Mouse (Mus musculus) heart, embryonic 13.5 days (tissue): ENCODE results near the gene Lrch1. TPM values are rescaled to one million over a fixed set of nuclear protein-coding genes. Genes with fewer than 3 reads are reported as not detected.

Experiments
- ATAC-seq: fragments of 200-750 bp; cut with Nextera tagmentation; 2 replicates; pipeline ENCODE4 v1.8.0; 2017; ENCODE audit warnings: moderate TSS enrichment; ENCODE audit not compliant: insufficient number of reproducible peaks, low FRiP score, low TSS enrichment; ENCODE audit errors: extremely low read depth
- H3K27ac ChIP-seq: fragments of 300-500 bp; sonication (generic); replicated peaks from 2 replicates; pipeline ENCODE4 v1.5.1; 2015; ENCODE audit warnings: moderate library complexity, mild to moderate bottlenecking, inconsistent platforms
- H3K27me3 ChIP-seq: fragments of 300-500 bp; sonication (generic); replicated peaks from 2 replicates; pipeline ENCODE4 v1.6.1; 2015; ENCODE audit warnings: mild to moderate bottlenecking, inconsistent platforms
- H3K36me3 ChIP-seq: fragments of 300-500 bp; sonication (generic); 2 replicates; pipeline ENCODE4 v1.6.1; 2015; ENCODE audit warnings: mild to moderate bottlenecking, inconsistent platforms
- H3K4me1 ChIP-seq: fragments of 300-500 bp; sonication (generic); 2 replicates; pipeline ENCODE4 v1.6.1; 2015; ENCODE audit warnings: inconsistent platforms
- H3K4me2 ChIP-seq: fragments of 300-500 bp; sonication (generic); 2 replicates; pipeline ENCODE4 v1.6.1; 2015; ENCODE audit warnings: inconsistent platforms, mild to moderate bottlenecking, moderate library complexity
- H3K4me3 ChIP-seq: fragments of 300-500 bp; sonication (generic); 2 replicates; pipeline ENCODE4 v1.5.1; 2015; ENCODE audit warnings: moderate library complexity, mild to moderate bottlenecking, inconsistent platforms
- H3K9ac ChIP-seq: fragments of 300-500 bp; sonication (generic); 2 replicates; pipeline ENCODE4 v1.6.1; 2015; ENCODE audit warnings: inconsistent platforms, mild to moderate bottlenecking, moderate library complexity
- H3K9me3 ChIP-seq: fragments of 300-500 bp; sonication (generic); 2 replicates; pipeline ENCODE4 v1.6.1; 2016; ENCODE audit warnings: inconsistent platforms
- WGBS: fragments of 180-500 bp; shearing (Covaris S2); methylation state at CpG from one replicate; pipeline ENCODE4 v1.1.7; 2015; ENCODE audit warnings: mixed read lengths; 5-methylcytosine and 5-hydroxymethylcytosine counted together
- polyA plus RNA-seq: library from polyadenylated mRNA; unstranded; fragments of >200 nt; fragmentation: Nextera tagmentation; extraction: Ambion mirVana; gene quantifications from 2 replicates; pipeline ENCODE4 v1.2.1, GENCODE M21; 2015

The Lrch1 gene
- polyA plus RNA-seq, 1 experiment from 2014 or later, result 9.1 TPM

- peak; percentile 99 for ATAC-seq
- Histone ChIP-seq H3K4me1 (peaks cover 33% of the 10 kb centered on the region), H3K4me3 (peak within 1 kb of the TSS; percentile 93), H3K27me3 (no peaks in the 10 kb centered on the region), H3K36me3 (peaks cover 20% of the 10 kb centered on the region), H3K27ac (peak within 1 kb of the TSS; percentile 90), H3K9ac (peak within 1 kb of the TSS; percentile 95), H3K4me2 (peak within 1 kb of the TSS; percentile 82), H3K9me3 (no peaks in the 10 kb centered on the region)
- WGBS, result under 1% methylated on average over 53 of the region's 53 CpGs
Observed at GRCm38 (mm10) chr14:74732079-74732783, 215.4 kb downstream of the Lrch1 start, which contains the start of gene Esd. Gene Esd (plus strand): TSS chr14:74732297.

GRCm38 (mm10) chr14:74731221-74732078 is 216.2 kb downstream of the Lrch1 start:
- ATAC-seq, result no peak
- Histone ChIP-seq H3K36me3 (peaks cover 12% of the 10 kb centered on the region), H3K4me1 (peaks cover 33% of the 10 kb centered on the region), H3K27me3 (no peaks in the 10 kb centered on the region), H3K4me2 (peak overlapping the region; percentile 82), H3K4me3 (peak overlapping the region; percentile 93), H3K27ac (peak overlapping the region; percentile 54; the same call in 1 of the 2 replicates), H3K9me3 (no peaks in the 10 kb centered on the region), H3K9ac (peak overlapping the region; percentile 76)
- WGBS, result 30% methylated on average over 9 of the region's 9 CpGs

- H3K4me3 ChIP-seq, result no peak overlapping the region
- H3K4me2 ChIP-seq, result no peak overlapping the region
- H3K27me3 ChIP-seq, result 0 out of 2 replicates have a peak, but pooled peaks cover 10% of the 10 kb centered on the region
- no peak overlapping the region for H3K9ac ChIP-seq
- WGBS, result 56% methylated on average over 3 of the region's 3 CpGs
- H3K27ac ChIP-seq, result no peak overlapping the region
- no peaks in the 10 kb centered on the region for H3K36me3 ChIP-seq
- no peaks in the 10 kb centered on the region for H3K4me1 ChIP-seq
- no peak for ATAC-seq
- no peaks in the 10 kb centered on the region for H3K9me3 ChIP-seq
Observed at GRCm38 (mm10) chr14:74723541-74723940, 224.1 kb downstream of the Lrch1 start.

GRCm38 (mm10) chr14:74709054-74709453 is 238.6 kb downstream of the Lrch1 start:
- Histone ChIP-seq H3K36me3 (no peaks in the 10 kb centered on the region), H3K4me1 (no peaks in the 10 kb centered on the region), H3K27me3 (no peaks in the 10 kb centered on the region; the same call in 1 of the 2 replicates), H3K27ac (no peak overlapping the region), H3K4me2 (no peak overlapping the region), H3K9ac (no peak overlapping the region), H3K9me3 (no peaks in the 10 kb centered on the region), H3K4me3 (no peak overlapping the region)
- 15% methylated on average over 3 of the region's 3 CpGs for WGBS
- no peak for ATAC-seq

Other genes with a start within 250 kb of the Lrch1 start
- 264 TPM in 2 replicates for gene Esd, start 215.6 kb downstream of the Lrch1 start, polyA plus RNA-seq
- gene Rubcnl, start 68.2 kb upstream of the Lrch1 start, polyA plus RNA-seq, result 1.2 and 1.3 TPM in 2 replicates
- gene Lrrc63, start 183.0 kb upstream of the Lrch1 start, polyA plus RNA-seq, result 0.11 TPM in 1 of 2 replicates, not detected in the other
- gene Lcp1, start 183.2 kb upstream of the Lrch1 start, polyA plus RNA-seq, result 24.5 and 29.1 TPM in 2 replicates